Mouse (Mus musculus) neutrophil, adult 5-6 weeks (primary cell): ENCODE results near the gene Fam110a. TPM values are rescaled to one million over a fixed set of nuclear protein-coding genes. Genes with fewer than 3 reads are reported as not detected.

Source experiments
- ATAC-seq: fragments of 151-379, 151-347 bp; 2 replicates; pipeline ENCODE4 v1.8.0; 2017; ENCODE audit warnings: mild to moderate bottlenecking, moderate TSS enrichment; ENCODE audit not compliant: insufficient number of reproducible peaks, poor library complexity, low FRiP score, severe bottlenecking; ENCODE audit errors: extremely low read depth
- total RNA-seq: library from RNA; stranded (forward); fragments of 200-1000 nt; gene quantifications from 2 replicates; pipeline ENCODE4 v1.2.3, GENCODE M21; 2017

Gene Fam110a
- 5.3 and 7.4 TPM in 2 replicates for total RNA-seq

GRCm38 (mm10) chr2:151979470-151980354 lies at the start of gene Fam110a:
TSS of gene Fam110a (minus strand) at chr2:151980219.
- peak; percentile 85 for ATAC-seq

GRCm38 (mm10) chr2:152029252-152030082 lies 49.4 kb upstream of the Fam110a start:
- peak; percentile 77 for ATAC-seq

GRCm38 (mm10) chr2:152024883-152025422 lies 44.9 kb upstream of the Fam110a start:
- ATAC-seq: no peak

- ATAC-seq: no peak
Measured at GRCm38 (mm10) chr2:152022022-152022421, 42.0 kb upstream of the Fam110a start.

- ATAC-seq: peak; percentile 51; the same call in 1 of the 2 replicates
Measured at GRCm38 (mm10) chr2:152020255-152020654, 40.2 kb upstream of the Fam110a start.

GRCm38 (mm10) chr2:152016666-152017065 lies 36.6 kb upstream of the Fam110a start:
- no peak for ATAC-seq

- no peak for ATAC-seq
Measured at GRCm38 (mm10) chr2:152015997-152016396, 36.0 kb upstream of the Fam110a start.

- no peak for ATAC-seq
Measured at GRCm38 (mm10) chr2:152012701-152013100, 32.7 kb upstream of the Fam110a start.

- ATAC-seq: no peak
Measured at GRCm38 (mm10) chr2:152012222-152012621, 32.2 kb upstream of the Fam110a start.

- ATAC-seq: no peak
Measured at GRCm38 (mm10) chr2:152011724-152012123, 31.7 kb upstream of the Fam110a start.

- ATAC-seq: no peak
Measured at GRCm38 (mm10) chr2:152010661-152011060, 30.6 kb upstream of the Fam110a start.

- no peak for ATAC-seq
Measured at GRCm38 (mm10) chr2:152010251-152010650, 30.2 kb upstream of the Fam110a start.

- ATAC-seq: no peak
Measured at GRCm38 (mm10) chr2:152009061-152009779, 29.2 kb upstream of the Fam110a start.

GRCm38 (mm10) chr2:152007783-152008182 lies 27.8 kb upstream of the Fam110a start:
- no peak for ATAC-seq

GRCm38 (mm10) chr2:152002529-152002928 lies 22.5 kb upstream of the Fam110a start:
- ATAC-seq: no peak

GRCm38 (mm10) chr2:152000735-152001134 lies 20.7 kb upstream of the Fam110a start:
- ATAC-seq: no peak

GRCm38 (mm10) chr2:152000291-152000679 lies 20.3 kb upstream of the Fam110a start:
- no peak for ATAC-seq

GRCm38 (mm10) chr2:151999669-152000290 lies 19.8 kb upstream of the Fam110a start:
- ATAC-seq: no peak
